Mouse (Mus musculus): ENCODE results near the gene 4930558K02Rik. TPM values are rescaled to one million over a fixed set of nuclear protein-coding genes. Genes with fewer than 3 reads are reported as not detected.

Gene 4930558K02Rik
- not detected for total RNA-seq (2021)

DNA sequence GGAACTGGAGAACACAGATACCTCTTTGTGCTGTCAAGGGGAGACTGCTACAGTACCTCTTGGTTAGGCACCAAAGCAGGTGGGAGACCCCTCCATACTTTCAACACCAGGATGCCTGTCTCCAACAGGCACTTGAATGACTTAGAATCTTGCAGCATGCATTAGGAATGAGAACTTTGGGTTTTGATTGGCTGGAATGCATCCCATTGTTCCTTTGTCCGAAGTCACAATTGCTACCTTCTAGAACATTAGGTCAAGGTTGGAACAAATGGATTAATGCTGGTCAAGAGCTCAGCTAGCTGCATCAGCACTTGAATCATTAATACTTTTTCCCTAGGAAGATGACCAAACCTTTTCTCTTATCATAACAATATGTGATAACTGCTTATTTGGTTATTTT lies at the start of gene 4930558K02Rik:
Gene 4930558K02Rik (minus strand): TSS at position 101 of the 400 bp plus-strand sequence.
- no peak for DNase-seq (ENCODE audit: extremely low spot score in 1 of 2, low spot score in 2 of 2)
- intact Hi-C loops (cut with DNase I) = loop anchor here (5.0 to 10.0 kb wide), 2 partner anchors 333 to 565 kb away; partner anchors contain the start of gene Mettl13

DNA sequence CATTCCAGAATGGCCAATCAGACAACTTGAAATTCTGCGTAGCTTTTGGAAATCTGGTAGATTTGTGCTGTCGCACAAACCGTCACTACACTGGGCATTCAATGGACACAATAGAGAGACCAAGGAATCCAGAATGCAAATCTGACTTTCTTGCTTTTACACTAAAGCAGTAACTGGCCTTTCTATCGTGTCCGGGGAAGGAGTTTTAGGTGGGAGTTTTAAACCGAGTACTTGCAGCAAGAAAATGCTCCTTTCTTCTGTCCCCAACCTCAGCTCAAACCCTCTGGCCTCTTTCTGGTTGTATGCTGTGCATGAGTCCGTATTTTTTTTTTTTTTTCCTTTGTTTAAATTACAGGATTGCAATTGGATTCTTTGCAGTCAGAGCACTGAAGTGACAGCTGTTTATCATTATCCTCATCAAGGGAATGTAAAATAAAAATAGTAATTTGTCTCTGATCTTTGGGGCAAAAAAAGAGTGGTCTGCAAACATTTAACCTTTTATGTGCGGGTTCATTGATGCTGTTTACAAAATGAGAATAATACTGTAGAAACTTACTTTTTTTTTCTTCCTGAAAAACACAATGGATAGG lies 44.3 kb upstream of the 4930558K02Rik start:
- no peak for DNase-seq (ENCODE audit: extremely low spot score in 1 of 2, low spot score in 2 of 2)
- intact Hi-C loops (cut with DNase I) = no loop called here

DNA sequence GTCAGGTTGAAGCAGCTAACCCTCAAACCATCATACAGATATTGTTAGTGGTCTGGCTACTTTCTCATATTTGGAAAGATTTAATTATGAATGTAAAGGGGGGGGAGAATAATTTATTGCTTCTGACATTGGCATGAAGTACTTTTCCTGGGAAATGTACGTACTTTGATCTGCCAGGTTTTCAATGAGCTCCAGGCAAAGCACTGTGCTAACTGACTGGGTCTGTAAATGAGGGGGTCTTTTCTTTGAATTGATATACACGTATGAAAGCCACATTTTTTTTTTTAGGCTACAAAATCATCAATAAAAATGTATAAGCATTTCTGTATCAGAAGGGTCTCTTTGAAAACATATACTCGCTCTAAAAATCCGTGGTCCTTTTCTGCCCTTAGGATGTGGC lies 41.3 kb upstream of the 4930558K02Rik start:
- intact Hi-C loops (cut with DNase I) = no loop called here

DNA sequence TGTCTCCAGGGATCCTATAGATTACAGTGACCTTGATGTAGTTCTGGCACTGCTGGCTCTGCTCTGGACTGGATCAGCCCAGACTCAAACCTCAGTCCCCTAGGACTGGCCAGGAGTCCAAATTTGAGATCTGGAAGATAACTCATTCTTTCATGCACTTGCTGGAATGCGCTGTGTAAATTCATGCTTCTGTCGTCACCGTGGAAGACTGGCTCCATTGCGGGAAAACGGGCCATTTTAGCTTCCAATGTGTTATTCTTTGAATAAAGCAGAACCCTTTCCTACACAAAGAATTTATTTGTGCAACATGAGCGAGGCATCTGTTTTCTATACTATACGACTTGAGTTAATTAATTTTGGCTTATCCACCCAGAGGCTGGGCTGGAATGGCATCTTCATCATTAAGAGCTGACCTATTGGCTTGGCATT lies 40.9 kb upstream of the 4930558K02Rik start:
- DNase-seq (ENCODE audit: extremely low spot score in 1 of 2, low spot score in 2 of 2) = no peak
- intact Hi-C loops (cut with DNase I) = no loop called here

More for the DNA sequence above, 41.3 kb upstream of the 4930558K02Rik start:
- DNase-seq (ENCODE audit: extremely low spot score in 1 of 2, low spot score in 2 of 2) = no peak

DNA sequence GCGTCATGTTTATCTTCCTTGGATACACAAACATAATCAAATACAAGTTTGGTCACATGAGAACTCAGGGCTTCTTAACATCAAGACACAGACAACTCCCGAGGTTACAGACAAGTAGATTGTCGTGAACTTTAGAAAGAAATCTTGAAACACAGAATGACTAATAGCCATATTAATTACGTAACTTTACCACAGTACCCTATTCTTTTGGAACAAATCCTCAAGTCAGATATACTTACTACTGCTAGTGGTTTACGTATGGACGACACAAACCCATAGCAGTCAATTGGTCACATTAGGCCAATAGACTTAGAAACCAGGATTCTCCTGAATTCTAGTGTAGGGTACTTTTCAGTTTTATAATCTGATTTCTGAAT lies 39.2 kb upstream of the 4930558K02Rik start:
- intact Hi-C loops (cut with DNase I) = no loop called here
- no peak for DNase-seq (ENCODE audit: extremely low spot score in 1 of 2, low spot score in 2 of 2)

DNA sequence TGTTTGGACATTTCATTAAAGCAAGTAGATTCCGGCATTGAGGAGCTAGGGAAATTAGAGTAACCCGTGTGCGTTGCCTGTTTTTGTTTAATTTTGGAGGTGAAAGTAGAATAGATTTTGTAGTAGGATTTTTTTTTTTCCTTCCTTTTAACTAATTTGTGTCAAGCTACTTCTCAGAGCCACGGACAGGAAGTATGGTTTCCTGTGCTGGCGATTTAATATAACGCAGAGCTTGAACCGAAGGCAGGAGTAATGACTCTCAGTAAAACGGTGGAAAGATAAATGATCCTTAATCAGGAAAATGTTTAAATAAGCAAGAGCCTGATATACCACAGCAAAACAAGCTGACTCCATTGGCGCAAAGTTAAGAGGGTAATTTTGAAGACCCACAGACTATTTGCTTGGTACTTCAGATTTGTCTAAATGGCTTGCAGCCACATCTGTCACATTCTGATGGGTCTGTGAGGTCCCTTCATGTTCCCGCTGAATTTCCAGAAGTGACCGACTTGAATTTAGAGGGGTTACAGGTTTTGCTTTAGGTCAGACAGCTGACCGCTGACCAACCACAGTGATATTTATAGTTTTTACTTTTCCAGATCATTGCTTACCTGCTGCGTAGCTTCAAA lies 38.7 kb upstream of the 4930558K02Rik start:
- intact Hi-C loops (cut with DNase I) = no loop called here
- DNase-seq (ENCODE audit: extremely low spot score in 1 of 2, low spot score in 2 of 2) = no peak

GRCm38 (mm10) chr1:162016982-162017381 lies 37.5 kb upstream of the 4930558K02Rik start:
- intact Hi-C loops (cut with DNase I) = no loop called here
- DNase-seq (ENCODE audit: extremely low spot score in 1 of 2, low spot score in 2 of 2) = no peak

- intact Hi-C loops (cut with DNase I) = no loop called here
- no peak for DNase-seq (ENCODE audit: extremely low spot score in 1 of 2, low spot score in 2 of 2)
Measured at GRCm38 (mm10) chr1:162015247-162015862, 35.9 kb upstream of the 4930558K02Rik start.

GRCm38 (mm10) chr1:162013561-162013960 lies 34.1 kb upstream of the 4930558K02Rik start:
- intact Hi-C loops (cut with DNase I) = no loop called here
- no peak for DNase-seq (ENCODE audit: extremely low spot score in 1 of 2, low spot score in 2 of 2)

GRCm38 (mm10) chr1:162011523-162012245 lies 32.2 kb upstream of the 4930558K02Rik start:
- intact Hi-C loops (cut with DNase I) = no loop called here

GRCm38 (mm10) chr1:162009086-162009485 lies 29.6 kb upstream of the 4930558K02Rik start:
- intact Hi-C loops (cut with DNase I) = no loop called here
- DNase-seq (ENCODE audit: extremely low spot score in 1 of 2, low spot score in 2 of 2) = no peak

More at GRCm38 (mm10) chr1:162011523-162012245, 32.2 kb upstream of the 4930558K02Rik start:
- DNase-seq (ENCODE audit: extremely low spot score in 1 of 2, low spot score in 2 of 2) = no peak

- intact Hi-C loops (cut with DNase I) = no loop called here
- DNase-seq (ENCODE audit: extremely low spot score in 1 of 2, low spot score in 2 of 2) = no peak
Measured at GRCm38 (mm10) chr1:162008631-162009067, 29.2 kb upstream of the 4930558K02Rik start.

GRCm38 (mm10) chr1:162008208-162008607 lies 28.8 kb upstream of the 4930558K02Rik start:
- no peak for DNase-seq (ENCODE audit: extremely low spot score in 1 of 2, low spot score in 2 of 2)
- intact Hi-C loops (cut with DNase I) = no loop called here

DNA sequence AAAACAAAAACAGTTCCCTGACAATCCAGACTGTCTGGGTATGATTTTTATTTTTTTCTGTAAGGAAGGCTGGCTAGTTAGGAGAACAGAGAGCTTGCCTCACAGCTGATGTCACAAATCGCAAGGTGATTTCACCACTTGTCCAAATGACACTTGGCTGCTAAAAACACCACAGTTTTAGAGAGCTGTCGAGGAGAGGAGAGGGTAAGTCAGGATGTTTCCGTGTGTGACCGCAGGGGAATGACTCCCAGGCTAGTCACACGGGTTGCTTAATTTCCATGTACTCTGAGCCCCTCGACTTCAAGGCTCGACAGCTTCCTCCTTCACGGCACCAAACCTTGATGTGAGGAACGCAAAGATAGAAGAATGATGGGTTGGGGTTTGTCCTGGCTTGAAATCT lies 26.7 kb upstream of the 4930558K02Rik start:
- no peak for DNase-seq (ENCODE audit: extremely low spot score in 1 of 2, low spot score in 2 of 2)
- intact Hi-C loops (cut with DNase I) = no loop called here

DNA sequence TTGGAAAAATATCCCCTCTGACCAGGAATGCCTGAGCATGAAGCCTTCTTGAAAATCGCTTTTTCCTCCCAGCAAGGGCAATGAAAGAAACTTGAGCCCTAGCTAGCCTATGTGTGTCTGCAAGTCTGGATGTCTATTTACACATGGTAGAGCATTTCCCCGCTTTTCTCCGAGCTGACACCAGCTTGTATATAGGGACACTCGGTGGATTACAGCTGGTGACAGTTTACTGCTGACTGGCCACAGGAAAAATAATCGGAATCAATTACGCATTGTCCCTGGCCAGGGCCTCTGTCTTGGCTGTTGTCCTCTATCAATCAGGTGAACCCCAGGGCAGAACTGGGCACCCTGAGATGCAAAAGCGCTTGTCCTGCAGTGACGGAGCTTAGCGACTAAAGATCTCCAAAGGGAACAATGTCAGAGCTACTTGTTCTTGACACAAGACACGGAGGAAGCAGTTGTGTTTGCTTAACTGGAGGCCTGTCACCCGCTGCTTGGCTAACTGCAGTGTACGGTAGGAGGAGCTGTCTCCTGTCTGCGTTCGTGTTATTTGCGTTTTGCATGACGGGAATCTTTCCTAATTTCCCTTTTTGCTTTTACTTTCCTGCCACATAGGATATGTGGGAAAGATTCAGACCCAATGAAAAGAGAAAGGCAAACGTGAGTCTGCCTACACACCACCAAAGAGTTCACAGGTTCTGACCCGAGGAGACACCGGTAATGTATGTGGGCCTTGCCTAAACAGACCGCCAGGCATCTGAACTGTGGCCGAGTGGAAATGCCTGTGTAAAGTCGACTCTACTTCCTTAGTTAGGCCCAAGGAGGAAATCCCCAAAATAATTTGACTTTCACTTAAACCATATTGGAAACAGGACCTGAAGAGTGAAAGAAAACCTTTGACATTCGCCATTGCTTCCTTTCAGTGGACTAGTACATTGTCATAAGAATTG lies 25.7 kb upstream of the 4930558K02Rik start:
- DNase-seq (ENCODE audit: extremely low spot score in 1 of 2, low spot score in 2 of 2) = peak in 1 of 2 experiments; percentile 58
- intact Hi-C loops (cut with DNase I) = loop anchor here (5.0 kb wide), 1 partner anchor 307 kb away; no protein-coding TSS in a partner anchor

DNA sequence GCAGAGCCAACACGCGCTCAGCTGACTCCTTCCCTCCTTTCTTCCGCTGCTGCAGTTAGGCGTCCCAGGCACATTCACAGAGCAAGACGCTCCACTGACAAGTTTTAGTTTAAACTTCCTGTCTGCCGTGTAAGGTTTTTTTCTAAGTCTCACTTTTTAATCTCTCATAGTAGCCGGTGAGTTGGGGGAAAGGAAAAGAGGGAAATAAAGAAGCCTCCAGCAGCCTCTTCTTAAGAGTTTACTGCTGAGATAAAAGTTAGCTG lies 25.0 kb upstream of the 4930558K02Rik start:
- intact Hi-C loops (cut with DNase I) = loop anchor here (5.0 kb wide), 1 partner anchor 308 kb away; no protein-coding TSS in a partner anchor
- no peak for DNase-seq (ENCODE audit: extremely low spot score in 1 of 2, low spot score in 2 of 2)

DNA sequence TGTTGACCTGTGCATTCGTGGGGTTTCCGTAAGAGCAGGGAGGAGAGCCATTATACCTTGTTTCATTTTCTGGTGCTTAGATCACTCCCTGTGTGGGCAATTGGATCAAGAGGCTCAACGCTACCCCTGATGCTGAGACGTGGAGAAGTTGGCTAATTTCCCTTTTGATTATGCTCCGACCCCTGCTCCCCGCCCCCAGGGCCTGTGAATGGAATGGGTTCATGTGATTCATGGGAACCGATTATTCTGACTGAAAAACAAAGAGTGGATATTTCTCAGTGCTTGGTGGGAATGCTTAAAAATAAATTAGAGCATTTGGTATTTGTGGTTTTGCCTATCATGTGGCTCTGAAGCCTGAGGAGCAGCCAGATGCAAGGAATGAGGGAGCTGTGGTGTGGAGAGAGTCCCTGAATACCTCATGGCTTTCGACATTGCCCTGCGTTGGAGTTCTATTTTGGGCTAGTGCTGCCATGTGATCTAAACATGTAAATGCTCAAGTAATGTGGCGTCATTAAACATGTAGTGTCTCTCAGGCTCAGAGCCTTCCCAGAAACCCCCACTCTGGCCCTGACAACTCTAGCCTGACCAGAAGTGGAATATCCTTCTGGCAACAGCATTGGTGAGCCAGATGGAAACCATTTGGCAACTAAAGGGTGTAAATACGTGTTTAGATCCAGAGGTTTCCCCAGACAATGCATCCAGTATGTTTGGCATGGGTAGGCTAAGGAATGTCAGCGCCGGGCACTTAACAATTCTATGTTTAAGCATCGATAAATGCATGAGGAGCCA lies 24.5 kb upstream of the 4930558K02Rik start:
- intact Hi-C loops (cut with DNase I) = loop anchor here (5.0 kb wide), 1 partner anchor 308 kb away; no protein-coding TSS in a partner anchor
- no peak for DNase-seq (ENCODE audit: extremely low spot score in 1 of 2, low spot score in 2 of 2)

DNA sequence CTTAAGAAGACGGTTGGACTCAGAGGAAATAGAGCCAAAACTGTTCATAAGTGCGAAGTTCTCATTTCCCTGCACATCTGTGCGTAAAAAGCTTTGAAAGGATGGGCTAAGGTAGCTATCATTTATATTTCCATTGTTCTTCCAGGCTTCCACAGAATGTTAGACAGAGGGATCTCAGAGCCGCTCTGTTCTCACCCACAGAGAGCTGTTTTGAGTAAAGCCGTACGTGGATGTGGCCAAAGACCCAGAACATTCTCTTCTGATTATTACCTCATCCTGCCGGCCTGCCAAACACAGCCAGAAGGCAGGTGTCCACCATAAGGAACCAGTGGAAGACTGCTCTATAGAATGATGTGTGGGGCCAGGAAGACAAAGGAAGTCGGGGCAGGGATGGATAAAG lies 21.9 kb upstream of the 4930558K02Rik start:
- intact Hi-C loops (cut with DNase I) = loop anchor here (5.0 kb wide), 1 partner anchor 311 kb away; no protein-coding TSS in a partner anchor
- no peak for DNase-seq (ENCODE audit: extremely low spot score in 1 of 2, low spot score in 2 of 2)
